Mouse (Mus musculus): ENCODE results near the gene Zfp68.

DNA sequence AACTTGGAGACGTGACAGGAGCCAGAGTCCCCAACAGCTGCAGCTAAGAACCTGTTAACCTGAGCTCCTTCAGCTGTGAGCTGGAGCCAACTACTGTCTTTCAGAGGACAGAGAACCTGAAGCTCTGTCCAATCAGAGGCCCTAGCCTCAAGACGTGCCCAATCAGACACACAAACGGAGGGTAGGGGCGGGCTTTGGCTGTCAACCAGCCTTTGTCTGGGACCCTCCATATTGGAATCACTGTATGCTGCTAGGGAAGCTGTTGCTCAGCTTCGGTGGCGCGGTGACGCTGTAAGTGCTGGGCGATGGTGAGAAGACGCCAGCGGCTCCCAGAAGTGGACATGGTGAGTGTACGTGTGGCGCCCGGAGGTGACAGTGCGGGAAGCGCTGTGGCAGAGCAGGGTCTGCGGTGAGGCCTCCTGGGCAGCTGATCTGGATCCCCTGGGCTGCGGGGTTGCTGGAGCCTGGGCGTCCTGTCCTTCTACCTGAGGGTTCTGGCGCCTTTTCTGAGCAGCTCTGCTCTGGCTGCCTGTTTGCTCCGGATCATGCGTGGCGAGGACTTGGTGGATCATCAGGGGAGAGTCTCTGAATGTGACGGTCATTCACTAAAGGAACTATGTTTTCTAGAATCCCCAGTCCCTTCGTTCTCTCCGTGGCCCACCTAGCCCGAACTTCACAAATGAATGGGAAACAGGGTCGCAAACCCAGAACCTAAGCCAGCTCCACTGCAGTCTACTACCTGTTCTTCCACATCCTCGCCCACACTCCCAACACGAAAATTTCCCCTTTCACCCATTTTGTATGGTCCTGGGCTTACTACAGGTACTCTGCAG lies 3.3 kb upstream of the Zfp68 start, which contains the start of gene A430033K04Rik:
- TF ChIP-seq CTCF (IDR thresholded peaks at IDR 0.05; ENCODE audit: low read depth, low read length) (no peak), POLR2A (IDR thresholded peaks at IDR 0.05; ENCODE audit: borderline replicate concordance, low read depth, low read length) (no peak)

Measured in bone marrow macrophage, adult 2 months (primary cell).